Mouse (Mus musculus) right cerebral cortex, postnatal 25 days (tissue): ENCODE data around the gene Adam15.

Experiments used
- DNase-seq: peaks from one replicate; pipeline ENCODE4 v3.0.0; 2022

The Adam15 gene

DNA sequence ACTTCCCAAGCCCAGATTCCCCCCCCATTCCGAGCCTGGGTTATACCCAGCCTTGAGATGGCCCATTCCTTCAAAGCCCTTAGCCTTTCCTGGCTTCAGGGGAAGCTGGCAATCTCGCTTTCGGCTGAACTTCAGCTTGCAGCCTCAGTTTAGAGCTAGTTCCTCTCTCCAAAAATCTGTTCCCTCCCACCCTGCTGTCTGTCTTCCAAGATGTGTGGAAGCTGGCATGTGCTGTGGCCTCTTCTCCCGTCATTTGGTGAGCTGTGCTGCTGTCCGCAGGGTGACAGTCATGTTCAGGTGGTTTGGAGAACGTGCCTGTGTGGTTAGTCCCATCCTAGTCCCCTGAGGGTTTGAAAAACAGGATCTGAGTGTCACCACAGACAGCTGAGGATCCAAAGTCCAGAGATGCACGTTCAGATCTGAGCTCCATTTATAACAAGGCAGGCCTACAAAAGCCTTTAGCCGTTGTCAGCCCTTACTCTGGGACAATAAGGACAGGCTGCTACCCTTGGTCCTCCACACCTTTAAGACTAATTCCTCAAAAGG is 54.0 kb downstream of the Adam15 start:
- DNase-seq: no peak

DNA sequence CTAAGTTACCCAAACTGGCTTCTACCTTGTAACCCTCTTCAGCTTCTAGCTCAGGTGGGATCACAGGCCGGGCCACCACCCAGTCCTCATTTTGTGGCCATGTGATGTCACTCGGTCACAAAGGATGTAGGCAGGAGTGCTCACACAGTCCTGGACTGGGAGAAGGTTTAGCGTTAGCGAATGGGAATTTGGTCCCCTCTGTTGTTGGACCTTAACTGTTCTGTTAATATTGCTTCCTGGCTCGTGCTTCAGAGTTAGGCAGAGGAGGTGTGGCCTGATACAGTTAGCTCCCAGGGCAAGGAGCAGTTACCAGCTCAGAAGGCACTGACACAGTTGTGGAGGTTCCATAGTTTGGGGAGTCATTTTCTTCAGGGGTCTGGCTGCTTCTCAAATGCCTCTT is 55.6 kb downstream of the Adam15 start:
- no peak for DNase-seq

DNA sequence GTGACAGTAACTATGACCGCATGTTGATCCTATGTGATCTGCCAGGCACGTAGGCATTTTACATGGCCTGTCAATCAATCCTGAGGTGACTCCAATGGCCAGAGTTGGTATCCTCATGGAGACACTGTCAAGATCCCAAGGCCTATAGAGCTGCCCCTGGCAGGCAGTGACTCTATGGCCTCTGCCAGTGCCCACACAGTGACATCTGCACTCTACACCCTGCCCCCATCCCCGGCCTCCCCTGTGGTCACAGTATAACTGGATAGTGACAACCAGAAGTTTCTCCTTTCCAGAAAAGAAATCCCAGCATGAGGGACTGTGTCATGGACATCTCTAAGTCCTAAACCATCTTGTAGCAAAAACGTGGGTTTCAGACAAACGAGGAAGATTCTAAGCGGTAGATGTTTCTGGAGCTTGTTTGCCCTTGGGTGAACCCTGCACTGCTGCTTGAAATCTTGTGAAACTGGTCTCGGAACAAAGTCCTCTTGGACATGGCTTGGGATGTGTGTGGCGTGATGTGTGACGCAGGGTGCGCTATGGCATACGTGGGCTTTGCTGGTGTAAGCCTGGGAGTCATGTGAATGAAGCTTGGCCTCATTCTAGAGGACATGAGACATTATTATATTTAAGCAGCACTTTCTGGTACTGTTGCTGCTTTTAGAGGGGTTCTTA is 56.4 kb downstream of the Adam15 start:
- no peak for DNase-seq

DNA sequence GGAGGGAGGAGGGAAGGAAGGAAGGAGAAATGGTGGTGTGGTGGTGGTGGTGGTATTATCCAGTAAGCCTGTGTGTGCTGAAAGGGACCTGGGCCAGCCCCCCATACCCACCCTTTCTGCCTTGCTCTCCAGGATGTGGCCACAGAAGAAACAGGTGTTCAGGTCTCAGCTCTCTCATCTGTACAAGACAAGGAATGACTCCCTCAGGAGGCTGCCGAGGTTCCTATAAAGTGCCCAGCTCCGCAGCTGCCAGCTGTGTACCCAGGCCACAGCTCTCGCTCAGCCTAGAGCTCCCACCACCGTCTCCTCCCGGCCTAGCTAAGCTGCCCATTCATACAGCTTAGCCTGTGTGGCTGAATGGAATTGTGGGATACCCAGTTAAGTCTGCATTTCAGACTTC is 57.5 kb downstream of the Adam15 start:
- no peak for DNase-seq

DNA sequence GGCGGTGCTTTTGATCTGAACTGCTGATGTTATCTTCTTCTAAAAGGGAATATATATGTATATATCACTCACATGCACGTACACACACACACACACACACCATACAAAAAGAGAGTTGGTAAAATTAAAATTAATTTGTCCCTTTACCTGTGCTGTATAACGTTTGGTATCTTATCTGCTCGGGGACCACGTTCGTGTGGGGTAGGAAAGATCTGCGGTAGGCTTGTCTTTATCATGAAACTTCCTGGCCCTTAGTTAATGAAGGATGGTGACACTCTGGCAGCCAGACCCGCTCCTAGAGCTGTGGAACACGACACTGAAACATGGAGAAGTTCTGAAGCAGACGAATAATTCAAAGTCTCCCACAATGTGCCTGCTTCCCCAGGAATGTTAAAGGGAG is 57.9 kb downstream of the Adam15 start:
- no peak for DNase-seq
